Comparison of ENCODE assay signal across 16 mouse cellular contexts in the genomic region with DNA sequence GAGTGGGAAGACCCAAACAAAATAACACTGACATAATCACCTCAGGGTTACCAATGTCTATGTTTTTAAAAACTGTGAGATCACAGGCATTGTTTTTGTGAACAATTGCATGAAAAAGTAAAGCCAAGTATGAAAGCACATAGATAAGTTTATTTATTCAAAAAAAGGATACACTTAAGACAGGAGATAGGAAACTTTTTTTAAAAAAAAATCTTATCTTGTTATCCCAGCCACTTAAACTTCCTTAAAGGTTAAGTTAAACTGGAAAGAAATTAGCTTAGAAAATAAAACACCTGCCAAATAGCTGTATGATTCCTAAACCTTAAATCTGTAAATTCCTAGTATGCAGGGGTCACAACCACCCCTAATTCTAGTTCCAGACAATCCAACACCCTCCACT. TPM values are rescaled to one million over a fixed set of nuclear protein-coding genes. Genes with fewer than 3 reads are reported as not detected.
DNase-seq lines count a peak whose midpoint lies in the region; ATAC-seq and TF ChIP-seq lines count a peak whose summit lies in the region.
"Had no signal": no experiment of that assay in that cellular context is flagged by ENCODE, and none has a peak within 500 bp of the region (broad histone marks: within the 10 kb centered on the region; RNA-seq: fewer than 3 reads in every experiment).

No protein-coding gene starts in this region.

- peak; percentile 24 to 40; a peak in 1 of 4 replicates for TF ChIP-seq EP300 in MEL (IDR thresholded peaks at IDR 0.05; ENCODE audit: low read depth in 1 of 2, low read length in 2 of 2)

- H3K27ac ChIP-seq in heart, embryonic 13.5 days (replicated peaks), result 0 out of 2 replicates have a peak overlapping the region, but pooled peaks have one; percentile 9
- H3K27ac ChIP-seq in MEL (ENCODE audit: control insufficient read depth, low read depth, low read length), result no peak overlapping the region
- no peak overlapping the region for H3K27ac ChIP-seq in hindbrain, embryonic 16.5 days (ENCODE audit: low read depth, low read length)
- H3K27ac ChIP-seq in midbrain, embryonic 14.5 days (replicated peaks; ENCODE audit: low read depth, low read length), result no peak overlapping the region

- no peak for TF ChIP-seq RAD21 in MEL (IDR thresholded peaks at IDR 0.05; ENCODE audit: low read depth, low read length)

- TF ChIP-seq CTCF in MEL (IDR thresholded peaks at IDR 0.05 in 2 of 3, conservative IDR thresholded peaks at IDR 0.05 in 1 of 3; ENCODE audit: control insufficient read depth in 1 of 3, insufficient read depth in 1 of 3, low read depth in 2 of 3, low read length in 3 of 3, poor library complexity in 1 of 3, severe bottlenecking in 1 of 3), result no peak

- no peak for ATAC-seq in heart, embryonic 13.5 days (ENCODE audit: extremely low read depth, insufficient number of reproducible peaks, low FRiP score, low TSS enrichment)
- ATAC-seq in hindbrain, embryonic 16.5 days, result no peak
- ATAC-seq in midbrain, embryonic 14.5 days (ENCODE audit: low FRiP score, low TSS enrichment), result no peak

- H3K27me3 ChIP-seq in heart, embryonic 13.5 days (replicated peaks), result no peaks in the 10 kb centered on the region; the same call in 1 of the 2 replicates
- H3K27me3 ChIP-seq in MEL (ENCODE audit: control insufficient read depth in 1 of 2, insufficient read depth in 2 of 2, low read length in 2 of 2), result no peaks in the 10 kb centered on the region
- no peaks in the 10 kb centered on the region for H3K27me3 ChIP-seq in hindbrain, embryonic 16.5 days (replicated peaks; ENCODE audit: control insufficient read depth, insufficient read depth, low read length)
- no peaks in the 10 kb centered on the region for H3K27me3 ChIP-seq in midbrain, embryonic 14.5 days (ENCODE audit: control insufficient read depth, insufficient read depth, low read length)

- H3K4me3 ChIP-seq in heart, embryonic 13.5 days, result 0 out of 2 replicates have a peak overlapping the region, but pooled peaks have one; percentile 95
- H3K4me3 ChIP-seq in MEL (ENCODE audit: control insufficient read depth in 1 of 2, insufficient read depth in 1 of 2, low read depth in 2 of 2, low read length in 2 of 2), result no peak overlapping the region
- H3K4me3 ChIP-seq in hindbrain, embryonic 16.5 days (ENCODE audit: low read length), result no peak overlapping the region
- peak overlapping the region; percentile 96; the same call in 1 of the 2 replicates for H3K4me3 ChIP-seq in midbrain, embryonic 14.5 days (replicated peaks; ENCODE audit: low read depth, low read length)

- H3K9ac ChIP-seq in heart, embryonic 13.5 days, result 0 out of 2 replicates have a peak overlapping the region, but pooled peaks have one; percentile 66
- H3K9ac ChIP-seq in MEL (ENCODE audit: control insufficient read depth, low read depth, low read length, poor library complexity, severe bottlenecking), result no peak overlapping the region
- H3K9ac ChIP-seq in hindbrain, embryonic 16.5 days (ENCODE audit: low read depth, low read length), result no peak overlapping the region
- H3K9ac ChIP-seq in midbrain, embryonic 14.5 days (replicated peaks; ENCODE audit: low read length), result no peak overlapping the region

- no peaks in the 10 kb centered on the region for H3K36me3 ChIP-seq in heart, embryonic 13.5 days
- no peaks in the 10 kb centered on the region; a peak in 1 of 4 replicates for H3K36me3 ChIP-seq in MEL (ENCODE audit: control insufficient read depth in 1 of 2, insufficient read depth in 2 of 2, low read length in 2 of 2)
- H3K36me3 ChIP-seq in hindbrain, embryonic 16.5 days (ENCODE audit: control insufficient read depth, insufficient read depth, low read length), result no peaks in the 10 kb centered on the region
- H3K36me3 ChIP-seq in midbrain, embryonic 14.5 days (ENCODE audit: control insufficient read depth, insufficient read depth, low read length), result no peaks in the 10 kb centered on the region

- no peak for TF ChIP-seq POLR2A in MEL (IDR thresholded peaks at IDR 0.05; ENCODE audit: control insufficient read depth in 1 of 2, insufficient read depth in 1 of 2, low read depth in 1 of 2, low read length in 2 of 2, poor library complexity in 1 of 2)

- no peaks in the 10 kb centered on the region for H3K9me3 ChIP-seq in heart, embryonic 13.5 days
- no peaks in the 10 kb centered on the region for H3K9me3 ChIP-seq in MEL (replicated peaks; ENCODE audit: insufficient read depth, low read length)
- no peaks in the 10 kb centered on the region for H3K9me3 ChIP-seq in hindbrain, embryonic 16.5 days (ENCODE audit: control insufficient read depth, low read length)
- no peaks in the 10 kb centered on the region for H3K9me3 ChIP-seq in midbrain, embryonic 14.5 days (ENCODE audit: control insufficient read depth, low read length)

- peak overlapping the region; percentile 78 for H3K4me2 ChIP-seq in heart, embryonic 13.5 days
- peak overlapping the region; percentile 45 for H3K4me2 ChIP-seq in hindbrain, embryonic 16.5 days (ENCODE audit: low read length)
- peak overlapping the region; percentile 68 for H3K4me2 ChIP-seq in midbrain, embryonic 14.5 days (ENCODE audit: low read length)

- DNase-seq in heart, adult 8-10 months (ENCODE audit: low spot score), result no peak
- DNase-seq in MEL (ENCODE audit: low read depth, low spot score), result no peak
- DNase-seq in midbrain, embryonic 14.5 days, result no peak
- DNase-seq in frontal cortex, postnatal 10 days (ENCODE audit: low spot score in 2 of 2), result no peak
- no peak for DNase-seq in ovary, postnatal 36 days (ENCODE audit: low spot score)
- no peak for DNase-seq in kidney, postnatal 25 days
- DNase-seq: cerebellum, adult 9-10 months; embryo, embryonic 11 days; heart, postnatal 14 days; kidney, adult 9 months; thymus, adult 18-20 months had no signal

- H3K4me1 ChIP-seq in heart, embryonic 13.5 days, result peaks cover 22% of the 10 kb centered on the region
- H3K4me1 ChIP-seq in MEL (ENCODE audit: control insufficient read depth in 1 of 2, insufficient read depth in 2 of 2, low read length in 2 of 2), result no peaks in the 10 kb centered on the region
- peaks cover 5% of the 10 kb centered on the region for H3K4me1 ChIP-seq in hindbrain, embryonic 16.5 days (ENCODE audit: control insufficient read depth, insufficient read depth, low read depth, low read length)
- H3K4me1 ChIP-seq in midbrain, embryonic 14.5 days (ENCODE audit: control insufficient read depth, insufficient read depth, low read length), result peaks cover 10% of the 10 kb centered on the region

- H3K79me2 ChIP-seq in MEL (ENCODE audit: control insufficient read depth, insufficient read depth, low read length, poor library complexity), result no peaks in the 10 kb centered on the region

TF ChIP-seq in MEL, 35 proteins besides CTCF, POLR2A, EP300 and RAD21 (continues in another document):
- TF ChIP-seq TCF12 (IDR thresholded peaks at IDR 0.05; ENCODE audit: low read depth, low read length), result peak; percentile 75; the same call in 1 of the 2 replicates
- TF ChIP-seq ZC3H11A (IDR thresholded peaks at IDR 0.05; ENCODE audit: low read depth, low read length), result no peak
- TF ChIP-seq POLR2AphosphoS2 (IDR thresholded peaks at IDR 0.05; ENCODE audit: low read length), result no peak
- TF ChIP-seq ZMIZ1 (IDR thresholded peaks at IDR 0.05; ENCODE audit: low read depth, low read length), result no peak
- no peak for TF ChIP-seq MAFK (IDR thresholded peaks at IDR 0.05; ENCODE audit: borderline replicate concordance, low read depth, low read length)
- TF ChIP-seq POLR2AphosphoS5 (IDR thresholded peaks at IDR 0.05; ENCODE audit: borderline replicate concordance, low read depth, low read length), result no peak
- no peak for TF ChIP-seq CHD2 (IDR thresholded peaks at IDR 0.05; ENCODE audit: low read length)
- TF ChIP-seq MYC (IDR thresholded peaks at IDR 0.05; ENCODE audit: low read depth, low read length), result no peak
- TF ChIP-seq JUND (IDR thresholded peaks at IDR 0.05; ENCODE audit: low read depth, low read length), result no peak
- TF ChIP-seq RCOR1 (IDR thresholded peaks at IDR 0.05; ENCODE audit: low read depth, low read length), result no peak
- TF ChIP-seq TBP (IDR thresholded peaks at IDR 0.05; ENCODE audit: low read depth, low read length), result no peak
- no peak for TF ChIP-seq CHD1 (IDR thresholded peaks at IDR 0.05; ENCODE audit: low read depth, low read length)
- no peak for TF ChIP-seq NELFE (IDR thresholded peaks at IDR 0.05; ENCODE audit: low read depth, low read length)
- no peak for TF ChIP-seq MAZ (IDR thresholded peaks at IDR 0.05; ENCODE audit: low read depth, low read length)
- peak; percentile 18; the same call in 1 of the 2 replicates for TF ChIP-seq GATA1 (IDR thresholded peaks at IDR 0.05; ENCODE audit: low read depth, low read length)
- TF ChIP-seq SMC3 (IDR thresholded peaks at IDR 0.05; ENCODE audit: low read depth, low read length), result no peak

RNA-seq across cellular contexts. Expression of gene Dennd5b, which starts 2.5 kb away (rescaled TPM):
- 5.8 and 6.4 TPM in 2 replicates for polyA plus RNA-seq in heart, embryonic 13.5 days (2015; fragmentation: Nextera tagmentation; extraction: Ambion mirVana)
- 10 to 100 TPM; 14.9 to 20.7 (median 17.2) TPM for total RNA-seq in heart, adult 8-10 months (2022)
- 0.65 and 1.1 TPM in 2 replicates for total RNA-seq in MEL (2012; rRNA removed)
- polyA plus RNA-seq in MEL (2012; ENCODE audit: insufficient read depth in 1 of 2, insufficient read length in 2 of 2, low read depth in 1 of 2, low replicate concordance in 2 of 2, missing spikeins in 1 of 2), result 1 to 10 TPM in 1 of 2 experiments, not detected in 1; 1.3 TPM
- 10.9 and 11.0 TPM in 2 replicates for polyA plus RNA-seq in hindbrain, embryonic 16.5 days (2015; fragmentation: Nextera tagmentation; extraction: Ambion mirVana)
- polyA plus RNA-seq in midbrain, embryonic 14.5 days (2014; fragmentation: Nextera tagmentation; extraction: Ambion mirVana), result 24.3 and 24.8 TPM in 2 replicates

RNA-seq across cellular contexts. Expression of gene Gm10203, which starts 31.0 kb away (rescaled TPM):
- polyA plus RNA-seq in heart, embryonic 13.5 days (2015; fragmentation: Nextera tagmentation; extraction: Ambion mirVana), result not detected in 2 replicates
- total RNA-seq in heart, adult 8-10 months (2022), result not detected
- total RNA-seq in MEL (2012; rRNA removed), result not detected in 2 replicates
- not detected for polyA plus RNA-seq in MEL (2012; ENCODE audit: insufficient read depth in 1 of 2, insufficient read length in 2 of 2, low read depth in 1 of 2, low replicate concordance in 2 of 2, missing spikeins in 1 of 2)
- polyA plus RNA-seq in hindbrain, embryonic 16.5 days (2015; fragmentation: Nextera tagmentation; extraction: Ambion mirVana), result not detected in 2 replicates
- not detected in 2 replicates for polyA plus RNA-seq in midbrain, embryonic 14.5 days (2014; fragmentation: Nextera tagmentation; extraction: Ambion mirVana)
- total RNA-seq: gastrocnemius, adult 18-20 months; heart, postnatal 14 days; left cerebral cortex, postnatal 36 days had no signal
- polyA plus RNA-seq: liver, embryonic 16.5 days had no signal

RNA-seq across cellular contexts. Expression of gene Etfbkmt, which starts 40.7 kb away (rescaled TPM):
- 13.6 and 14.6 TPM in 2 replicates for polyA plus RNA-seq in heart, embryonic 13.5 days (2015; fragmentation: Nextera tagmentation; extraction: Ambion mirVana)
- 10 to 100 TPM; 22.4 to 38.4 (median 26.6) TPM for total RNA-seq in heart, adult 8-10 months (2022)
- total RNA-seq in MEL (2012; rRNA removed), result 3.4 TPM in 2 replicates
- 1 to 10 TPM in 1 of 2 experiments, not detected in 1; 5.7 TPM for polyA plus RNA-seq in MEL (2012; ENCODE audit: insufficient read depth in 1 of 2, insufficient read length in 2 of 2, low read depth in 1 of 2, low replicate concordance in 2 of 2, missing spikeins in 1 of 2)
- 7.6 and 8.0 TPM in 2 replicates for polyA plus RNA-seq in hindbrain, embryonic 16.5 days (2015; fragmentation: Nextera tagmentation; extraction: Ambion mirVana)
- polyA plus RNA-seq in midbrain, embryonic 14.5 days (2014; fragmentation: Nextera tagmentation; extraction: Ambion mirVana), result 6.0 TPM in 2 replicates

Comparison
In these comparisons a context has a peak if more than half of its experiments do, and no peak if none do; other contexts are left out.
1. H3K4me3 ChIP-seq: peak in heart, embryonic 13.5 days (single experiment) and midbrain, embryonic 14.5 days (single experiment); none in MEL (0 of 2) and hindbrain, embryonic 16.5 days (single experiment).
2. Peak in every context shown above with its lines, with median percentiles within 50 percentile points of each other: H3K4me2 ChIP-seq.